Mouse (Mus musculus): ENCODE results near the gene Cnot11.

DNA sequence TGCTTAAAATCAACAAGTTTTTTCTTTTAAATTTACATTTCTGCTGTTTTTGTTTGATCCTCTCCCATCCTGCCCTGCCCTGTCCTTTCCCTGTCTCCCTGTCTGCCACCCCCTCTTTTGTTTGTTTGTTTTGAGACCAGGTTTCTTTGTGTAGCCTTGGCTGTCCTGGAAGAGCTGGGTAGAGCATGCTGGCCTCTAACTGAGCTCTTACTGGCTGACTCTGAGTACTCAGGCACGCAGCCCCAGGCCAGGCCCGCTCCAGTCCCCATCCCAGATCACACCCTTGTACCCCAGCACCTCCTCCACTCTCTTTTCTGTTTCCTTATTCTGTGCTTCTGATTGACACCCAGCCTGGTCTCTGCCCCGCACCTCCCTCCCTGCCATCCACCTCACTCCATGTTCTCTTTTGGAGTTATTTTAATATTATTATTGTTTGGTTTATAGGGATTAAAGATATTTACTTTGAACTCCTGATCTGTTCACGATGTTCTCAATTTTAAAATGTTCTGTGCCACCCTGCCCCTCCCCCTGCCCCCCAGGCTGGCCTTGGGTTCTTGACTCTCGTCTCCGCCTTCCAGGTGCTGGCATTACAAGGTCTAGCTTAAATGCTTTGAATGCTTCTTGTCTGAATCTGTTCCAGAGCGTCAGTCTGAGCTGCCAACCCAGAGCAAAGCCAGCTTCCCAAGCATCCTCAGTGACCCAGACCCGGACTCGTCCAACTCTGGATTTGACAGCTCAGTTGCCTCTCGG lies 3.0 kb downstream of the Cnot11 start:
- no peak for TF ChIP-seq CTCF (IDR thresholded peaks at IDR 0.05; ENCODE audit: low read depth)
- no peak for TF ChIP-seq EP300 (IDR thresholded peaks at IDR 0.05; ENCODE audit: low read depth)
